Mouse (Mus musculus): ENCODE results near the gene Rcan2. TPM values are rescaled to one million over a fixed set of nuclear protein-coding genes. Genes with fewer than 3 reads are reported as not detected.

Gene Rcan2
- total RNA-seq, 2 experiments from 2014 or later = 18.4 to 22.3 TPM

DNA sequence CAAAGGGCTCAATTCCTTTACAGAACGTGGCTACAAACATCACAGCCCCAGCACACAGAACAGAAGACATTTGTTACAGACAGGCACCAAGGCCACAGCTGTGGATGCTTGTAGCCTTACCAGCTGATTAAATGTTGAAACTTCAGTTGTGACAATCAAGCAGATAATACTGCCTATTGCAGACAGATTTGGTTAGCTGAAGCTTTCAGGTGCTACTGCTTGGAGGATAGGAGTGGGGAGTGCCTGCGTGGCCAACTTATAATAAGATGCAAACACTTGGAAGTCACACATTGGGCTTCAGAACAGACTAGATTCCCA, 276.7 kb downstream of the Rcan2 start:
- no peak for DNase-seq

DNA sequence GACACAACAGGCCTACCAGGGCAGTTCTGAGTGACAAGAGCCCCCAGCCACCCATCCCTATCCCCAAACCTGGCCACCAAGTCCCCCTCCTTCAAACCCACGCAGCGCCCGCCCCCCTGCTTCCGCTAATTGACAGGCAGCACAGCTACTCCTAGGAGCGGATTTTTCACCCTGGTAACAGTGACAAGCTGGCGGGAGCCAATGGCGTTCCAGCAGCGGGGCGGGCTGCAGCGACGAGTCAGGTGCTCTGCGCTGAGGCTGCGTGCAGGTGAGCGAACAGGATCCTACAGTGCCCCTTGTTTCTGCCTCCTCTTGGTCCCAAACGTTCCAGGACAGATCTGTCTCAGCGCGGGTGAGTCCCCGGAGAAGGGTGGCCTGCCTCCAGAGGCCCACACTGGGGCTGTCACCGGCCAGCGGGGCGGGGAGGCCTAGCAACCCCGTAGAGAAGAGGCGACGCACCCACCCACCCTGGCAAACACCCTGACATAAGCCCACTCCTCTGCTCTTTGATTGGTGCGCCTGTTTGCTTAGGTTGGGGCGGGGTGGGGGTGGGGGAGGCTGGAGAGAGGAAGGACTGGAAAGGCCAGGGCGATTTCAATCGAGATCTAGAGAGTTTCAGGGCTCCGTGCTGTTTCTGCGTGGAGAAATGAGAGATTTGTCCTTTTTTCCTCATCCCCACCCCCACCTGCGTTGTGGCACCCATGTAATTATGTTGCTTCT, 277.6 kb downstream of the Rcan2 start, which contains the start of gene Enpp5:
Gene Enpp5, plus strand, starts transcription at position 183 of the 720 bp plus-strand sequence.
- DNase-seq = peak; percentile 72

- no peak for DNase-seq
These were observed 282.0 kb downstream of the Rcan2 start for GRCm38 (mm10) chr17:44083156-44083555.

DNA sequence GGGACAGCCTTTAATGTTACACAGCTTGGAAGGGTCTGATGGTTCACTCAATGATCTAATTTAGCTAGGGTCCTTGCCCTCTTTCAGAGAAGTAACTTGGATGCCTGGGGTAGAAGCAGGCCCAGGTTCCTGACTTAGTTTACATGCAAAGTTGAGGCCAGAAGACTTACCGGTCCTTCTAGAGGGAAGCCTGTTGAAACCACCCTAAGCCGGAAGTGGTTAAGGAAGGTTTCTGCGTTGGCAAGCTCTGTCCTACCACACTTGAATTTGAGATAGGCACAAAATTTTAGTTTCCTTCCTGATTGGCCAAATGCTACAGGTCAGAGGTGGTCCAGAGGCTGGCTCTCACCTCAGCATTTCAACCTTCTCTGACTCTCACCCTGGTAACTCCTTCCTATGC, 287.1 kb downstream of the Rcan2 start:
- DNase-seq = no peak

Other genes with a start within 250 kb of the Rcan2 start
- gene Pla2g7, start 233.3 kb upstream of the Rcan2 start, total RNA-seq (2021) = 1 to 10 TPM; 8.0 to 9.4 TPM
- under 1 TPM; 0.07 to 0.09 TPM for gene Tdrd6, start 171.1 kb upstream of the Rcan2 start, total RNA-seq (2021)
- 1 to 10 TPM; 3.0 to 4.4 TPM for gene Slc25a27, start 134.1 kb upstream of the Rcan2 start, total RNA-seq (2021)
- 1 to 10 TPM; 3.8 to 5.9 TPM for gene Cyp39a1, start 133.9 kb upstream of the Rcan2 start, total RNA-seq (2021)